Mouse (Mus musculus) lung, postnatal 0 days (tissue): ENCODE measurements at regions not wholly inside any gene's neighbourhood (a gene's known extent, or its start where the extent isn't known, plus 50 kb on each side); places are given as distances from the start of the nearest gene placed in this dataset.

Experiments
- ATAC-seq: fragments of 200-750 bp; cut with Nextera tagmentation; 2 replicates; pipeline ENCODE4 v1.8.0; 2017; ENCODE audit warnings: moderate library complexity
- DNase-seq: peaks from one replicate; pipeline ENCODE4 v3.0.0-alpha.2; 2016; ENCODE audit warnings: low spot score
- H3K27ac ChIP-seq: fragments of 300-500 bp; sonication (generic); 2 replicates; pipeline ENCODE4 v1.5.1; 2014; ENCODE audit warnings: antibody characterized with exemption, mild to moderate bottlenecking, low read length, mixed read lengths
- H3K27me3 ChIP-seq: fragments of 300-500 bp; sonication (generic); replicated peaks from 2 replicates; pipeline ENCODE4 v1.6.1; 2014; ENCODE audit warnings: low read length, mixed read lengths; ENCODE audit not compliant: insufficient read depth
- H3K36me3 ChIP-seq: fragments of 300-500 bp; sonication (generic); 2 replicates; pipeline ENCODE4 v1.6.1; 2014; ENCODE audit warnings: low read length, mixed read lengths; ENCODE audit not compliant: insufficient read depth
- H3K4me1 ChIP-seq: fragments of 300-500 bp; sonication (generic); 2 replicates; pipeline ENCODE4 v1.6.1; 2014; ENCODE audit warnings: antibody characterized with exemption, low read depth, low read length, mixed read lengths; ENCODE audit not compliant: insufficient read depth
- H3K4me2 ChIP-seq: fragments of 300-500 bp; sonication (generic); replicated peaks from 2 replicates; pipeline ENCODE4 v1.6.1; 2014; ENCODE audit warnings: low read depth, mild to moderate bottlenecking, low read length, moderate library complexity, mixed read lengths
- H3K4me3 ChIP-seq: fragments of 300-500 bp; sonication (generic); 2 replicates; pipeline ENCODE4 v1.5.1; 2014; ENCODE audit warnings: low read depth, low read length
- H3K9ac ChIP-seq: fragments of 300-500 bp; sonication (generic); replicated peaks from 2 replicates; pipeline ENCODE4 v1.6.1; 2014; ENCODE audit warnings: low read depth, mild to moderate bottlenecking
- H3K9me3 ChIP-seq: fragments of 300-500 bp; sonication (generic); 2 replicates; pipeline ENCODE4 v1.6.1; 2016; ENCODE audit warnings: low read length, mixed read lengths
- CTCF ChIP-seq: IDR thresholded peaks from 2 replicates; pipeline ENCODE4 v1.5.1; 2016; ENCODE audit warnings: antibody characterized with exemption, mild to moderate bottlenecking
- EP300 ChIP-seq: IDR thresholded peaks from 2 replicates; pipeline ENCODE4 v1.6.1; 2016; ENCODE audit warnings: antibody characterized with exemption, mild to moderate bottlenecking, control low read depth
- WGBS: fragments of 180-500 bp; shearing (Covaris S2); extraction: QIAGEN DNeasy Blood & Tissue Kit; methylation state at CpG from one replicate; pipeline ENCODE4 v1.1.7; 2014; 5-methylcytosine and 5-hydroxymethylcytosine counted together

- 67% methylated on average over 1 of the region's 1 CpGs for WGBS
- no peak overlapping the region for H3K9ac ChIP-seq
- H3K36me3 ChIP-seq: no peaks in the 10 kb centered on the region
- H3K27me3 ChIP-seq: no peaks in the 10 kb centered on the region
- H3K4me3 ChIP-seq: no peak overlapping the region
- H3K4me1 ChIP-seq: no peaks in the 10 kb centered on the region
- H3K9me3 ChIP-seq: no peaks in the 10 kb centered on the region
- no peak for TF ChIP-seq CTCF
- no peak for DNase-seq
- no peak overlapping the region for H3K4me2 ChIP-seq
- no peak for ATAC-seq
- H3K27ac ChIP-seq: no peak overlapping the region
Measured at GRCm38 (mm10) chr19:15095054-15095453, 497.2 kb upstream of the Tle4 start.

DNA sequence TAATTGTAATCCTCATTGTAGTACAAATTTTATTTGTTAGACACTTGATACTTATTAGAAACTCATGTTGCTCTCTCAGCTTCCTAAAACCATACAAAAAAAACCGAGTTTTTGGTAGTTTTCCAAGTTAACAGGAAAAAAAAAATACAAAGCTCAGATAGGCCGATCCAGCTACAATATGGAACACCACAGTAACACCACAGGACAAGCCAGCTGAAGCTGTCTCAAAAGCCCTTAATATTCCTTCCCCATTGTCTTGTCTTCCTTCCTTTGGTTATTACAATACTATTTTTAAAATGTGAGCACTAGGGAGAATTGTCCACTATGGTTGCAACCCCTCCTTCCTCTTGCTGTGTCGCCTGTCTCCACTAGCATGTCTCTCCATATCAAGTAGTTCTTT lies 495.7 kb upstream of the Tle4 start:
- ATAC-seq (0 out of 2 replicates have a peak, but pooled peaks have one; percentile 23), DNase-seq (peak; percentile 25)
- H3K27ac ChIP-seq: no peak overlapping the region
- no peaks in the 10 kb centered on the region for H3K27me3 ChIP-seq
- H3K4me1 ChIP-seq: no peaks in the 10 kb centered on the region
- no peak overlapping the region for H3K9ac ChIP-seq
- H3K9me3 ChIP-seq: no peaks in the 10 kb centered on the region
- no peaks in the 10 kb centered on the region for H3K36me3 ChIP-seq
- WGBS: 28% methylated on average over 3 of the region's 3 CpGs
- no peak for TF ChIP-seq EP300
- no peak for TF ChIP-seq CTCF
- H3K4me2 ChIP-seq: no peak overlapping the region
- H3K4me3 ChIP-seq: no peak overlapping the region

- H3K4me2 ChIP-seq: no peak overlapping the region
- H3K27ac ChIP-seq: no peak overlapping the region
- no peaks in the 10 kb centered on the region for H3K36me3 ChIP-seq
- WGBS: 88% methylated on average over 4 of the region's 4 CpGs
- H3K27me3 ChIP-seq: no peaks in the 10 kb centered on the region
- ATAC-seq (no peak), DNase-seq (no peak)
- H3K4me1 ChIP-seq: no peaks in the 10 kb centered on the region
- no peak for TF ChIP-seq CTCF
- TF ChIP-seq EP300: no peak
- no peak overlapping the region for H3K4me3 ChIP-seq
- H3K9me3 ChIP-seq: no peaks in the 10 kb centered on the region
- H3K9ac ChIP-seq: no peak overlapping the region
Measured at GRCm38 (mm10) chr19:15080638-15081037, 482.8 kb upstream of the Tle4 start.

GRCm38 (mm10) chr19:15057801-15058200 lies 459.9 kb upstream of the Tle4 start:
- H3K4me1 ChIP-seq: no peaks in the 10 kb centered on the region
- no peak for TF ChIP-seq EP300
- no peak for TF ChIP-seq CTCF
- H3K27me3 ChIP-seq: no peaks in the 10 kb centered on the region
- no peak overlapping the region for H3K9ac ChIP-seq
- no peak for DNase-seq
- H3K36me3 ChIP-seq: no peaks in the 10 kb centered on the region
- no peak overlapping the region for H3K4me3 ChIP-seq
- no peak overlapping the region for H3K4me2 ChIP-seq
- ATAC-seq: no peak
- no peaks in the 10 kb centered on the region for H3K9me3 ChIP-seq
- WGBS: 78% methylated on average over 3 of the region's 3 CpGs
- H3K27ac ChIP-seq: no peak overlapping the region

DNA sequence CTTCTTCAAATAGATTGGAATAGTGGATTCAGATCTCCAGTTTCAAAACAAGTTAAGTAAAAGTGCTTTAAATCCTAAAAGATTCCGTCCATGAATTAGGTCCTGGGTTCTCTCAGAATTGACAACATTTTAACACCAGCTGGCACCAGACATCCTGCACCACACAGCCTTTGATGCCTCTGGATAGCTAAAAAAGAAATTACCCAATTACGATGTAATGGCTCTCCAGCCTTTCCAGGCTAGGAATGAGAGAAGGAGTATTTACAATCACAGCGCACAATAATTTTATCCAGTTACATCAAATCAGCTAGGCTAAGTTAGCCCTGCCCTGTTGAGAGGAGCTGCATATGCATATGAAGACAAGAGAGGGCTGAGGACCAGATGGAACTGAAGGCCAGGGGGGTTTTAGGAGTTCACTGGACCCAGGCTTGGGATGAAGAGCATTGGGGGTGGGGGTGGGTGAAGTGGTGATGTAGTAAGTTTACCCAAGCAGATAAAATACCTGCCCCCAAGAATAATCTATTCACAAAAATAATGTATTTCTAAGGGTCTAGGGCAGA lies 455.8 kb upstream of the Tle4 start:
- no peaks in the 10 kb centered on the region for H3K27me3 ChIP-seq
- H3K4me1 ChIP-seq: no peaks in the 10 kb centered on the region
- whole genome bisulfite sequencing: 59% methylated on average over 3 of the region's 3 CpGs
- ATAC-seq: no peak
- H3K4me3 ChIP-seq: no peak overlapping the region
- H3K36me3 ChIP-seq: no peaks in the 10 kb centered on the region
- H3K9ac ChIP-seq: no peak overlapping the region
- H3K9me3 ChIP-seq: no peaks in the 10 kb centered on the region
- no peak overlapping the region for H3K27ac ChIP-seq
- TF ChIP-seq EP300: no peak
- TF ChIP-seq CTCF: no peak
- DNase-seq: no peak
- no peak overlapping the region for H3K4me2 ChIP-seq

GRCm38 (mm10) chr19:15052642-15053239 lies 454.9 kb upstream of the Tle4 start:
- TF ChIP-seq CTCF (no peak), EP300 (no peak)
- Histone ChIP-seq H3K4me1 (no peaks in the 10 kb centered on the region), H3K27me3 (no peaks in the 10 kb centered on the region), H3K9me3 (no peaks in the 10 kb centered on the region), H3K36me3 (no peaks in the 10 kb centered on the region), H3K4me2 (no peak overlapping the region), H3K27ac (no peak overlapping the region), H3K9ac (no peak overlapping the region), H3K4me3 (no peak overlapping the region)
- no peak for DNase-seq
- ATAC-seq: no peak
- 83% methylated on average over 10 of the region's 10 CpGs for WGBS
